Mouse (Mus musculus): ENCODE data around the gene Insyn1. TPM values are rescaled to one million over a fixed set of nuclear protein-coding genes. Genes with fewer than 3 reads are reported as not detected.

Insyn1 gene
- 0.85 and 1.1 TPM in 2 replicates for polyA plus RNA-seq (2016; fragmentation: Nextera tagmentation; extraction: Ambion mirVana)

DNA sequence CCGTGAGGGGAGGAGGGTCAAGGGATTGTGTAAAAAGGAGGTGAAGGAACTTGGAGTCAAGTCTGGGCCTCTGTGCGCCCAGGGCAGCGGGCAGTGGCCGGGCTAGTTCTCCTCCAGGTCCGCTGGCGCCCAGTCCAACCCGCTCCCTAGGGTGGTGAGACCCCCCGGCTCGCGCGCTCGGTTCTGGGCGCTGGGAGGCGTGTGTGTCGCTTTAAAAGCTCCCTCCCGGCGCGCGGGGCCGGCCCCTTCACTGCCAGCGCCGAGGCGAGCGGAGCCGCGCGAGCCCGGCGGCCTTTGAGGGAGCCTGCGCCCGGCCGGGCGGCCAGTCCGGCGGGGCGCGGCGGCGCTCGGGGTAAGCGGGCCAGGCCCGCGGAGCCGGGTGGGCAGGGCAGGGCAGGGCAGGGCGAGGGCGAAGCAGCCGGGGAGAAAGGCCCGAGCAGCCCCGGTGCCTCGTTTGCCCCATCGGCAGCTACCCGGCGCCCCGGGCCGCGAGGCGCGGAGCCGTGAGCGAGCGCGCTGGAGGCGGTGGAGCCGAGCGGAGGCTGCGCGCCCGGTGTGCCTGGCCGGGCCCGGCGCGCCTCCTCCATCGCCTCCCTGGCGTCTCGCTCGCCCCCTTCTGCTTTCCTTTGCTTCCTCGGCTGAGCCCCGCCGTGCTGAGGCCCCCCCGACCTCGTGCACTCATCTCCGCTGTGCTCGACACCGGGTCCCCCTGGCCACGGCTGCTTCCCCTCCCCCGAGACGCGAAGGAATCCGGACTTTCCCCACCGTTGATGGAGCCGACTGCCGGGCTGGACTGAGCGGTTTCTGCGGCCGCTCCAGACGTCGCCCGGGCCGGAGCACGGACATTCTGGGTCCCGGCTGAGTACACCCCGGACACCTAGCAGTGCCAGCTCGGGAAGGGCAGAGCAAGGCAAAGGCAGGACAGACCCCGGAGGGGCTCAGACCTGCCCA, at the start of gene Insyn1:
Gene Insyn1, plus strand, starts transcription at position 753 of the 951 bp plus-strand sequence.
- H3K27me3 ChIP-seq (replicated peaks; ENCODE audit: low read depth, poor library complexity, severe bottlenecking) = peaks cover 85% of the 10 kb centered on the region
- WGBS = under 1% methylated on average over 104 of the region's 104 CpGs
- peaks cover 45% of the 10 kb centered on the region for H3K4me1 ChIP-seq

DNA sequence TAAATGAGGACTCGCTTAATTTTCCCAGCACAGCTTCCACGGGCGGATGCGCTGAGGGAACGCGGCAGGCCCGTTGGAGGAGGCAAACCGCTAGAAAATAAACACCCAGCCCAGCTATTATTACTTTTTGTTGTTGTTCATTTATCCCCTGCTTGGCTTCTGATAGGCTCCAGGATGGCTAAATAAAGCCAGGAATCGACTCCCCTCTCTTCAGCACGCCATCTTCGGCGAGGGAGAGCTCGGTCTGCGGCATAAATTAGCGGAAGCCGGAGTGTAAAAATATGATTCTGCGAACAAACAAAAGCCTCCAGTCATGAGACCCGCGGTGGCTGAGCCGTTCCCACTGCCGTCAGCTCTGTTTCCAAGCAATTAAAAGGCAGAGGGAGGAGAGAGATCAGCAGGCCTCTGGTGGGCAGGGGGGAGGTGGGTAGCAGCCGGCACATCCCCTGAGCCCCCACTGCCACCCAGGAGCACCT, 49.4 kb upstream of the Insyn1 start:
- DNase-seq (ENCODE audit: low spot score) = no peak
- H3K36me3 ChIP-seq (replicated peaks) = no peaks in the 10 kb centered on the region
- H3K9me3 ChIP-seq = no peaks in the 10 kb centered on the region
- WGBS = 80% methylated on average over 22 of the region's 22 CpGs
- peaks cover 59% of the 10 kb centered on the region for H3K4me1 ChIP-seq
- no peak overlapping the region for H3K4me3 ChIP-seq
- H3K27ac ChIP-seq (replicated peaks) = no peak overlapping the region; the same call in 1 of the 2 replicates
- 0 out of 2 replicates have a peak, but pooled peaks cover 4% of the 10 kb centered on the region for H3K27me3 ChIP-seq (replicated peaks; ENCODE audit: low read depth, poor library complexity, severe bottlenecking)

More for the DNA sequence above, at the start of gene Insyn1:
- peak; percentile 83 for DNase-seq (ENCODE audit: low spot score)
- Histone ChIP-seq H3K36me3 (replicated peaks) (peaks cover 3% of the 10 kb centered on the region; the same call in 1 of the 2 replicates), H3K4me3 (peak within 1 kb of the TSS; percentile 79), H3K27ac (replicated peaks) (peak within 1 kb of the TSS; percentile 89), H3K9me3 (no peaks in the 10 kb centered on the region)

DNA sequence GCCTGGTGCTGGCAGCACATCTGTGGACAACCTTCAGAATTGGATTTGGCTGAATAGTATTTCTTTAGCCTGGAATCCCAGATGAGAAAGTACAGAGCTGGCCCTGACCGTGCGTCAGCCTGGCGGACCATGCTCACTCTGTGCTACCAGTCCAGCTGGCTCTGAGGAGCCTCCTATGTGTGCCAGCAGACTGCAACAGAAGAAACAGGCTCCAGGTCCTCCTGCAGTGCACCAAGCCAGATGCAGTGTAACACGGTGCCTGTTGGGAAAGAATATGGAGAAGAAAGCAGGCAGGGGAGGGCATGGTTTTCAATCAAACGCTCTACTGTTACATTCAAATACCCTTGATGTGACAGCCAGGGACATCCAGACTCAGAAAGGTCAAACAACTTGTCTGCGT, 48.3 kb upstream of the Insyn1 start:
- 84% methylated on average over 6 of the region's 6 CpGs for WGBS

GRCm38 (mm10) chr9:58440614-58441013, 47.8 kb upstream of the Insyn1 start:
- no peak overlapping the region for H3K27ac ChIP-seq (replicated peaks)
- no peak overlapping the region for H3K4me3 ChIP-seq
- H3K36me3 ChIP-seq (replicated peaks) = no peaks in the 10 kb centered on the region
- no peak for DNase-seq (ENCODE audit: low spot score)
- 0 out of 2 replicates have a peak, but pooled peaks cover 4% of the 10 kb centered on the region for H3K27me3 ChIP-seq (replicated peaks; ENCODE audit: low read depth, poor library complexity, severe bottlenecking)
- peaks cover 61% of the 10 kb centered on the region for H3K4me1 ChIP-seq
- H3K9me3 ChIP-seq = no peaks in the 10 kb centered on the region

More for the DNA sequence above, 48.3 kb upstream of the Insyn1 start:
- H3K4me3 ChIP-seq = no peak overlapping the region
- no peak for DNase-seq (ENCODE audit: low spot score)
- H3K27me3 ChIP-seq (replicated peaks; ENCODE audit: low read depth, poor library complexity, severe bottlenecking) = 0 out of 2 replicates have a peak, but pooled peaks cover 4% of the 10 kb centered on the region
- no peaks in the 10 kb centered on the region for H3K9me3 ChIP-seq
- H3K27ac ChIP-seq (replicated peaks) = no peak overlapping the region
- peaks cover 61% of the 10 kb centered on the region for H3K4me1 ChIP-seq
- no peaks in the 10 kb centered on the region for H3K36me3 ChIP-seq (replicated peaks)

- Histone ChIP-seq H3K36me3 (replicated peaks) (no peaks in the 10 kb centered on the region), H3K9me3 (no peaks in the 10 kb centered on the region), H3K27me3 (replicated peaks; ENCODE audit: low read depth, poor library complexity, severe bottlenecking) (no peaks in the 10 kb centered on the region), H3K4me3 (no peak overlapping the region), H3K27ac (replicated peaks) (no peak overlapping the region), H3K4me1 (peaks cover 55% of the 10 kb centered on the region)
- no peak for DNase-seq (ENCODE audit: low spot score)
- WGBS = 75% methylated on average over 6 of the region's 6 CpGs
Measured at GRCm38 (mm10) chr9:58441351-58442104, 46.9 kb upstream of the Insyn1 start.

GRCm38 (mm10) chr9:58442105-58443010, 46.0 kb upstream of the Insyn1 start:
- 50% methylated on average over 7 of the region's 7 CpGs for WGBS
- H3K27ac ChIP-seq (replicated peaks) = peak overlapping the region; percentile 51; the same call in 1 of the 2 replicates
- H3K36me3 ChIP-seq (replicated peaks) = no peaks in the 10 kb centered on the region
- H3K27me3 ChIP-seq (replicated peaks; ENCODE audit: low read depth, poor library complexity, severe bottlenecking) = no peaks in the 10 kb centered on the region
- H3K4me1 ChIP-seq = peaks cover 62% of the 10 kb centered on the region
- H3K4me3 ChIP-seq = no peak overlapping the region
- DNase-seq (ENCODE audit: low spot score) = peak; percentile 17
- no peaks in the 10 kb centered on the region for H3K9me3 ChIP-seq

DNA sequence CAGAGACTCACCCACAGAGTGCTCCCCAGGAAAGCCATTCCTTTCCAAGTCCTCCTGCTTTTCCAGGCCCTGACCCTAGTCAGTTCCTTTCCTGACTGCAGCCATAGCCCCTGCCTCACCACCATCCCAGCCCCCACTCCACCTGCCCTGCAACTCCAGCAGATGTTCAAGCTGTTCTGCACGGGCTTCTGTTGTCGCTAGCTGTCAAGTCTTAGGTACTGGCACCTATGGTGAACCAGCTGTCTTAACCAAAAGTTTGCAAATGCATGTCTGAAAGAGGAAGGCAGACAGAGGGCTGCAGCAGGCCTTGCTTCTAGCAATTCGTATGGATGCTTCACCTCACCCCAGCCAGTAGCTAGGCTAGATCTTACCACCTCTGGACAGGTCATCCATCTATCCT, 45.3 kb upstream of the Insyn1 start:
- Histone ChIP-seq H3K27me3 (replicated peaks; ENCODE audit: low read depth, poor library complexity, severe bottlenecking) (no peaks in the 10 kb centered on the region), H3K4me3 (no peak overlapping the region), H3K27ac (replicated peaks) (peak overlapping the region; percentile 51), H3K4me1 (peaks cover 64% of the 10 kb centered on the region), H3K36me3 (replicated peaks) (no peaks in the 10 kb centered on the region), H3K9me3 (no peaks in the 10 kb centered on the region)
- no peak for DNase-seq (ENCODE audit: low spot score)
- WGBS = 80% methylated on average over 3 of the region's 3 CpGs

- H3K9me3 ChIP-seq = no peaks in the 10 kb centered on the region
- no peaks in the 10 kb centered on the region for H3K36me3 ChIP-seq (replicated peaks)
- no peak overlapping the region for H3K27ac ChIP-seq (replicated peaks)
- H3K4me1 ChIP-seq = peaks cover 43% of the 10 kb centered on the region
- DNase-seq (ENCODE audit: low spot score) = no peak
- 26% methylated on average over 4 of the region's 4 CpGs for WGBS
- H3K27me3 ChIP-seq (replicated peaks; ENCODE audit: low read depth, poor library complexity, severe bottlenecking) = no peaks in the 10 kb centered on the region
- no peak overlapping the region for H3K4me3 ChIP-seq
Measured at GRCm38 (mm10) chr9:58446829-58447228, 41.6 kb upstream of the Insyn1 start.

- WGBS = 86% methylated on average over 12 of the region's 12 CpGs
- Histone ChIP-seq H3K36me3 (replicated peaks) (no peaks in the 10 kb centered on the region), H3K4me1 (peaks cover 30% of the 10 kb centered on the region), H3K4me3 (no peak overlapping the region), H3K9me3 (no peaks in the 10 kb centered on the region), H3K27ac (replicated peaks) (no peak overlapping the region), H3K27me3 (replicated peaks; ENCODE audit: low read depth, poor library complexity, severe bottlenecking) (no peaks in the 10 kb centered on the region)
- DNase-seq (ENCODE audit: low spot score) = no peak
Measured at GRCm38 (mm10) chr9:58447997-58448595, 40.3 kb upstream of the Insyn1 start.

- DNase-seq (ENCODE audit: low spot score) = no peak
- Histone ChIP-seq H3K27ac (replicated peaks) (no peak overlapping the region), H3K4me3 (no peak overlapping the region), H3K4me1 (peaks cover 16% of the 10 kb centered on the region), H3K36me3 (replicated peaks) (no peaks in the 10 kb centered on the region), H3K27me3 (replicated peaks; ENCODE audit: low read depth, poor library complexity, severe bottlenecking) (peaks cover 4% of the 10 kb centered on the region), H3K9me3 (no peaks in the 10 kb centered on the region)
- WGBS = 35% methylated on average over 3 of the region's 3 CpGs
Measured at GRCm38 (mm10) chr9:58449526-58449925, 38.9 kb upstream of the Insyn1 start.

DNA sequence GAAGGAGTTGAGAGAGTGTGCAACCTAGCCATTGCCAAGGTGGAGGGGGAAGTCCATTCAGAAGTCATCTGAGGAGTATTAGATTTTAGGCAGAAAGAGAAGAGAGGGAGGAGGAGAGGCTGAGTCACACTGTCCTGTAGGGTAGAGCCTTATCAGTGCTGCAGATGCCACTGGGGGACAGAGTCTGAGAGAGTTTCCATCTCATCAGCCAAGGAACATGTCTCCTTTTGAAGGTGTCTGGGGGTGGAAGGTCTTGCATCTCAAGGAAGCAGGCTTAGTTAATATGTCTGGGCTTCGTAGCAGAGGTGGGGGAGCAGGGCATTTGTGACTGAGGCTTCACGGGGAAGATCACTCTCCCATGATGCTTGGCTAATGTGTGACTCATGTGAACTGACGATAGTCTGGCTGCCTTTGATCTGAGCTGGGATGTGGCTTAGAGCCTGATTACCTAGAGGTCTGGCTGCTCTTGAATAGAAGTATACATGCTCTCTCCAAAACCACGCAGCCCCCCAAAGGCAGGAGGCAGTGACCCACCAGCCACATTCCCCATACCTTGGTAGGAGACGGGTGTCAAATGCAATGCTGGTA, 34.5 kb upstream of the Insyn1 start:
- H3K9me3 ChIP-seq = no peaks in the 10 kb centered on the region
- no peak overlapping the region for H3K27ac ChIP-seq (replicated peaks)
- no peak for DNase-seq (ENCODE audit: low spot score)
- no peaks in the 10 kb centered on the region for H3K36me3 ChIP-seq (replicated peaks)
- peaks cover 23% of the 10 kb centered on the region for H3K27me3 ChIP-seq (replicated peaks; ENCODE audit: low read depth, poor library complexity, severe bottlenecking)
- WGBS = 87% methylated on average over 5 of the region's 5 CpGs
- no peak overlapping the region for H3K4me3 ChIP-seq
- H3K4me1 ChIP-seq = peaks cover 34% of the 10 kb centered on the region
